ENCODE assay signal across 21 mouse cellular contexts in the genomic region with DNA sequence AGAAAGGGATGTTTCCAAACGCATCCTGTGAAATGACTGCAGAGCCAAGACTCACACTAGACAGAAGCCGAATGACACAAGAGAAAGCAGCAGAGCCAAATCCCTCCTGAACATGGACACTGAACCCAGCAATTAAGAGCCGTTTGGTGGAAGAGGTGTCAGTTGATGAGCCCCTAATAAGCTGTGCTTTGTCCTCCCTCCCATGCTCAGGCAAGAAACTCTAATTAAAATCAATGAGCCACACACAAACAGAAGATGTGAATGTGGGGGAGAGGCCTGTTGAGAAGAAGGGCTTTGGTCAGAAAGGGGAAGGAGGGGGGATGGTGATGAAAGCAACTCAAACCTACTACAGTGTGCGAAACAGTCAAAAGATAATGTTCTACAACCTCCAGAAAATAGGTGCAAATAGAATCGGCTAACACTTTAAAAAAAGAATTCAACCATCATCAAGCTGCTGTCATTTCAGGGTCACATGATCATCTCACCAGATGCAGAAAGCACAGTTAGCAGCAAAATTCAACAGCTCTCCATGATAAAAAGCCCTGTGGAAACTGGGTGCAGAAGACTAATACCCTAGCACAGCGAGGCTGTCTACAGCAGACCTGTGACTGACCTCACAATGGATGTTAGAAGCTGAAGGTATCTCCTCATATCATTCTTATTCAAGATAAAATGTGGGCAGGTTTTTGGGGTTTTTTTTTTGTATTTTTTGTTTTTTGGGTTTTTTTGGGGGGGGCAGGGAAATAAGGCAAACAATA.
DNase-seq lines count a peak whose midpoint lies in the region; ATAC-seq and TF ChIP-seq lines count a peak whose summit lies in the region.
"Had no signal": no experiment of that assay in that cellular context is flagged by ENCODE, and none has a peak within 500 bp of the region (broad histone marks: within the 10 kb centered on the region; RNA-seq: fewer than 3 reads in every experiment).

No protein-coding gene starts in this region.

- H3K4me3 ChIP-seq in kidney, postnatal 0 days (replicated peaks; ENCODE audit: low read depth, low read length): no peak overlapping the region
- H3K4me3 ChIP-seq in forebrain, embryonic 16.5 days (replicated peaks; ENCODE audit: low read length): no peak overlapping the region
- no peak overlapping the region for H3K4me3 ChIP-seq in intestine, postnatal 0 days (ENCODE audit: low read depth, low read length)
- H3K4me3 ChIP-seq in intestine, embryonic 16.5 days (ENCODE audit: low read length): no peak overlapping the region
- H3K4me3 ChIP-seq: heart, embryonic 10.5 days; hindbrain, embryonic 12.5 days; intestine, embryonic 15.5 days; layer of hippocampus, adult 2 months; limb, embryonic 10.5 days; lung, embryonic 15.5 days; megakaryocyte, embryonic 14.5 days; neural tube, embryonic 12.5 days had no signal

- no peaks in the 10 kb centered on the region for H3K9me3 ChIP-seq in kidney, postnatal 0 days (replicated peaks; ENCODE audit: low read length)
- no peaks in the 10 kb centered on the region for H3K9me3 ChIP-seq in forebrain, embryonic 16.5 days (ENCODE audit: control insufficient read depth, low read length)
- no peaks in the 10 kb centered on the region for H3K9me3 ChIP-seq in intestine, postnatal 0 days (ENCODE audit: control insufficient read depth)
- H3K9me3 ChIP-seq in intestine, embryonic 16.5 days (ENCODE audit: control insufficient read depth, low read length): no peaks in the 10 kb centered on the region
- H3K9me3 ChIP-seq: heart, embryonic 10.5 days; hindbrain, embryonic 12.5 days; intestine, embryonic 15.5 days; limb, embryonic 10.5 days; lung, embryonic 15.5 days; megakaryocyte, embryonic 14.5 days; neural tube, embryonic 12.5 days had no signal

- no peaks in the 10 kb centered on the region for H3K36me3 ChIP-seq in kidney, postnatal 0 days (ENCODE audit: insufficient read depth, low read length)
- H3K36me3 ChIP-seq in forebrain, embryonic 16.5 days (ENCODE audit: control insufficient read depth, insufficient read depth): no peaks in the 10 kb centered on the region
- H3K36me3 ChIP-seq in intestine, postnatal 0 days (ENCODE audit: control insufficient read depth, insufficient read depth): no peaks in the 10 kb centered on the region
- no peaks in the 10 kb centered on the region for H3K36me3 ChIP-seq in intestine, embryonic 16.5 days (ENCODE audit: control insufficient read depth, insufficient read depth, low read length)
- H3K36me3 ChIP-seq: heart, embryonic 10.5 days; hindbrain, embryonic 12.5 days; intestine, embryonic 15.5 days; limb, embryonic 10.5 days; lung, embryonic 15.5 days; neural tube, embryonic 12.5 days had no signal

- no peak overlapping the region for H3K27ac ChIP-seq in kidney, postnatal 0 days
- H3K27ac ChIP-seq in forebrain, embryonic 16.5 days (ENCODE audit: low read length): no peak overlapping the region
- H3K27ac ChIP-seq in intestine, postnatal 0 days (ENCODE audit: low read depth, low read length): no peak overlapping the region
- H3K27ac ChIP-seq in intestine, embryonic 16.5 days (ENCODE audit: low read length): no peak overlapping the region
- H3K27ac ChIP-seq: heart, embryonic 10.5 days; hindbrain, embryonic 12.5 days; intestine, embryonic 15.5 days; layer of hippocampus, adult 2 months; limb, embryonic 10.5 days; lung, embryonic 15.5 days; neural tube, embryonic 12.5 days had no signal

- no peaks in the 10 kb centered on the region for H3K27me3 ChIP-seq in kidney, postnatal 0 days (ENCODE audit: insufficient read depth, low read length)
- H3K27me3 ChIP-seq in forebrain, embryonic 16.5 days (replicated peaks; ENCODE audit: control insufficient read depth, insufficient read depth, low read length): no peaks in the 10 kb centered on the region
- H3K27me3 ChIP-seq in intestine, postnatal 0 days (replicated peaks; ENCODE audit: control insufficient read depth, insufficient read depth, low read length): no peaks in the 10 kb centered on the region
- no peaks in the 10 kb centered on the region for H3K27me3 ChIP-seq in intestine, embryonic 16.5 days (replicated peaks; ENCODE audit: control insufficient read depth, insufficient read depth, low read length)
- H3K27me3 ChIP-seq: hindbrain, embryonic 12.5 days; intestine, embryonic 15.5 days; lung, embryonic 15.5 days; megakaryocyte, embryonic 14.5 days; neural tube, embryonic 12.5 days had no signal

- ATAC-seq in kidney, postnatal 0 days (replicated peaks; ENCODE audit: low FRiP score, low read depth): peak; percentile 43; the same call in 1 of the 2 replicates
- ATAC-seq in forebrain, embryonic 16.5 days: peak; percentile 85
- ATAC-seq in intestine, postnatal 0 days: no peak
- no peak for ATAC-seq in intestine, embryonic 16.5 days
- ATAC-seq: intestine, embryonic 15.5 days had no signal

- no peak overlapping the region for H3K4me2 ChIP-seq in kidney, postnatal 0 days (ENCODE audit: low read length)
- H3K4me2 ChIP-seq in forebrain, embryonic 16.5 days (ENCODE audit: low read length): no peak overlapping the region
- no peak overlapping the region for H3K4me2 ChIP-seq in intestine, postnatal 0 days (replicated peaks; ENCODE audit: low read depth)
- H3K4me2 ChIP-seq in intestine, embryonic 16.5 days (ENCODE audit: low read depth, low read length): no peak overlapping the region
- H3K4me2 ChIP-seq: hindbrain, embryonic 12.5 days; intestine, embryonic 15.5 days; liver, embryonic 11.5 days; lung, embryonic 15.5 days; neural tube, embryonic 12.5 days had no signal

- WGBS in kidney, postnatal 0 days: 37% methylated on average over 6 of the region's 6 CpGs
- 19% methylated on average over 6 of the region's 6 CpGs for WGBS in forebrain, embryonic 16.5 days
- WGBS in intestine, postnatal 0 days: 69% methylated on average over 6 of the region's 6 CpGs
- 60% methylated on average over 6 of the region's 6 CpGs for WGBS in intestine, embryonic 16.5 days

- H3K4me1 ChIP-seq in kidney, postnatal 0 days (replicated peaks; ENCODE audit: insufficient read depth, low read length): no peaks in the 10 kb centered on the region
- H3K4me1 ChIP-seq in forebrain, embryonic 16.5 days (replicated peaks; ENCODE audit: control insufficient read depth, insufficient read depth, low read length): peaks cover 5% of the 10 kb centered on the region
- H3K4me1 ChIP-seq in intestine, postnatal 0 days (replicated peaks; ENCODE audit: control insufficient read depth, insufficient read depth, low read length): no peaks in the 10 kb centered on the region
- no peaks in the 10 kb centered on the region for H3K4me1 ChIP-seq in intestine, embryonic 16.5 days (ENCODE audit: control insufficient read depth, insufficient read depth, low read length)
- H3K4me1 ChIP-seq: heart, embryonic 10.5 days; hindbrain, embryonic 12.5 days; lung, embryonic 15.5 days; megakaryocyte, embryonic 14.5 days; neural tube, embryonic 12.5 days had no signal

- DNase-seq in embryo, embryonic 10 days (ENCODE audit: low spot score): peak; percentile 10
- DNase-seq in embryo, embryonic 9.5 days (ENCODE audit: extremely low spot score): no peak
- peak; percentile 81 for DNase-seq in kidney, postnatal 0 days (ENCODE audit: low spot score)
- no peak for DNase-seq in kidney, adult 8-10 months
- DNase-seq in embryo, embryonic 10.5 days (ENCODE audit: low spot score): peak; percentile 9
- DNase-seq: cerebellum, adult 18-20 months; gastrocnemius, postnatal 36 days; heart, postnatal 10 days; thymus, postnatal 36 days had no signal

- no peak for TF ChIP-seq CTCF in kidney, postnatal 0 days (IDR thresholded peaks at IDR 0.05; ENCODE audit: low read depth)
- no peak for TF ChIP-seq CTCF in intestine, postnatal 0 days (IDR thresholded peaks at IDR 0.05; ENCODE audit: low read depth)

- H3K9ac ChIP-seq in kidney, postnatal 0 days (ENCODE audit: low read depth, low read length): no peak overlapping the region
- H3K9ac ChIP-seq in forebrain, embryonic 16.5 days (replicated peaks; ENCODE audit: low read depth, low read length): no peak overlapping the region
- H3K9ac ChIP-seq in intestine, postnatal 0 days (ENCODE audit: low read depth, low read length): no peak overlapping the region
- H3K9ac ChIP-seq in intestine, embryonic 16.5 days (ENCODE audit: low read depth, low read length): no peak overlapping the region
- H3K9ac ChIP-seq: hindbrain, embryonic 12.5 days; intestine, embryonic 15.5 days; lung, embryonic 15.5 days; neural tube, embryonic 12.5 days had no signal

Comparison
In these comparisons a context has a peak if more than half of its experiments do, and no peak if none do; other contexts are left out.
1. DNase-seq: peak in embryo, embryonic 10 days (single experiment), kidney, postnatal 0 days (single experiment) and embryo, embryonic 10.5 days (single experiment); none in embryo, embryonic 9.5 days (single experiment) and kidney, adult 8-10 months (0 of 2).
2. ATAC-seq: peak in kidney, postnatal 0 days (single experiment) and forebrain, embryonic 16.5 days (single experiment); none in intestine, postnatal 0 days (single experiment) and intestine, embryonic 16.5 days (single experiment).